Mouse (Mus musculus) megakaryocyte, embryonic 14.5 days (primary cell): ENCODE results near the gene Ttll6. TPM values are rescaled to one million over a fixed set of nuclear protein-coding genes. Genes with fewer than 3 reads are reported as not detected.
"Not testable (repeated sequence)": the region's sequence is repeated elsewhere in the genome, so short reads cannot be mapped to it uniquely, and the experiment has no call there.

Experiments used
- H3K27me3 ChIP-seq: replicated peaks from 2 replicates; pipeline ENCODE3; 2012; ENCODE audit warnings: inconsistent platforms
- H3K36me3 ChIP-seq: replicated peaks from 2 replicates; pipeline ENCODE3; 2012; ENCODE audit warnings: low read length, inconsistent platforms, mixed read lengths
- H3K4me1 ChIP-seq: 2 replicates; pipeline ENCODE4 v1.6.1; 2012; ENCODE audit warnings: inconsistent platforms
- H3K4me3 ChIP-seq: replicated peaks from 2 replicates; pipeline ENCODE3; 2012; ENCODE audit warnings: moderate library complexity, mild to moderate bottlenecking, inconsistent platforms
- H3K9me3 ChIP-seq: 2 replicates; pipeline ENCODE4 v1.6.1; 2012; ENCODE audit warnings: inconsistent platforms
- FLI1 ChIP-seq: IDR thresholded peaks from 2 replicates; pipeline ENCODE4 v1.6.1; 2012; ENCODE audit warnings: low read length, inconsistent platforms, mixed read lengths
- GATA1 ChIP-seq: IDR thresholded peaks from 3 replicates; pipeline ENCODE4 v1.6.1; 2012; ENCODE audit warnings: mixed read lengths, low read length, inconsistent platforms, borderline replicate concordance
- polyA plus RNA-seq: library from polyadenylated mRNA; stranded (reverse); fragments of >175 nt; gene quantifications from 2 replicates; pipeline ENCODE4 v1.2.3, GENCODE M21; 2012; ENCODE audit warnings: low replicate concordance; ENCODE audit not compliant: insufficient read depth

Ttll6 gene
- polyA plus RNA-seq, 1 experiment = not detected

DNA sequence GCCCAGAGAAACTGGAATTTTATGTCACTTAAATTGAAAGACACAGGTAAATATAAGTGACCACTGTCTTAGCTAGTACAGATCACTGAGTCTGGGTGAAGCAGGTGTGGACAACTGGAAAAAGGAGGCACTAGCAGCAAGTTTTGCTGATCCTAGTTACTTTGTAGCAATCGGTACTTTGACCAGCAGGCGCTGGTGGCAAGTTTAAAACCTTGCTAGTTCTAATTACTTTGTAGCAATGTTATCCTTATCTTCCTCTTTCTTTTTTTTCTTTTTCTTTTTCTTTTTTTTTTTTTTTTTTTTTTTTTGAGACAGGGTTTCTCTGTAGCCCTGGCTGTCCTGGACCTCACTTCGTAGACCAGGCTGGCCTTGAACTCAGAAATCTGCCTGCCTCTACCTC is 17.5 kb upstream of the Ttll6 start:
- no peak for TF ChIP-seq FLI1
- Histone ChIP-seq H3K9me3 (no peaks in the 10 kb centered on the region), H3K4me1 (no peaks in the 10 kb centered on the region), H3K27me3 (peaks cover 27% of the 10 kb centered on the region), H3K36me3 (no peaks in the 10 kb centered on the region), H3K4me3 (no peak overlapping the region)

DNA sequence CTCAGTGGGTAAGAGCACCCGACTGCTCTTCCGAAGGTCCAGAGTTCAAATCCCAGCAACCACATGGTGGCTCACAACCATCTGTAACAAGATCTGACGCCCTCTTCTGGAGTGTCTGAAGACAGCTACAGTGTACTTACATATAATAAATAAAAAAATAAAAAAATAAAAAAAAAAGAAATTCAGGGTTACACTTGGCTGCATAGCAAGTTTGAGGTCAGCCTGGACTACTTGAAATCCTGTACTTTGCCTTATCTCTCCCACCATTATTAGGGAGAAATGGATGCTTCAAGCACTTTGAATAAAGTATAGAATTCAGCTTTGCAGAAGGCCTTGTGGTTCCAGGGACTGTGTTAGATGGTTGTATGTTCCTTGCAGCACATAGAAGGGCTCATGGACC is 16.7 kb upstream of the Ttll6 start:
- H3K4me1 ChIP-seq, H3K36me3 ChIP-seq, H3K4me3 ChIP-seq, H3K9me3 ChIP-seq: not testable (repeated sequence)
- peaks cover 30% of the 10 kb centered on the region for H3K27me3 ChIP-seq

DNA sequence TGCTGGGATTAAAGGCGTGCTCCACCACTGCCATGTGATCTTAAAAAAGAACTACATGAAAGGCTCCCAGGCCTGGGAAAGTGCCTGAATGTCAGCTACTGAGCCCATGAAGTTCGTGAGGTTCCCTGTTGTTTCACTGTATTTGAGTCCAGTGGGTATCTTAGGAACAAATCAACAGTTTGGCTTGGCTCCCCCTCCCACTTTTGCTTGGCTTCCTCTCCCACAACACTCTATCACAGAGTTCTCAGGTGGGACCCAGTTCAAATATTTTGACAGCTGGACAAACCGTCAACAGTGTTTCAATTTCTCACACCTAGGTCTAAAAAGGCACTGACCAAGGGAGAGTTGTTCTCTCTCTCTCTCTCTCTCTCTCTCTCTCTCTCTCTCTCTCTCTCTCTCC is 14.2 kb upstream of the Ttll6 start:
- TF ChIP-seq GATA1 (no peak), FLI1 (no peak)
- peaks cover 43% of the 10 kb centered on the region for H3K27me3 ChIP-seq
- H3K36me3 ChIP-seq = no peaks in the 10 kb centered on the region
- H3K9me3 ChIP-seq = no peaks in the 10 kb centered on the region
- H3K4me3 ChIP-seq = no peak overlapping the region
- peaks cover 4% of the 10 kb centered on the region for H3K4me1 ChIP-seq

DNA sequence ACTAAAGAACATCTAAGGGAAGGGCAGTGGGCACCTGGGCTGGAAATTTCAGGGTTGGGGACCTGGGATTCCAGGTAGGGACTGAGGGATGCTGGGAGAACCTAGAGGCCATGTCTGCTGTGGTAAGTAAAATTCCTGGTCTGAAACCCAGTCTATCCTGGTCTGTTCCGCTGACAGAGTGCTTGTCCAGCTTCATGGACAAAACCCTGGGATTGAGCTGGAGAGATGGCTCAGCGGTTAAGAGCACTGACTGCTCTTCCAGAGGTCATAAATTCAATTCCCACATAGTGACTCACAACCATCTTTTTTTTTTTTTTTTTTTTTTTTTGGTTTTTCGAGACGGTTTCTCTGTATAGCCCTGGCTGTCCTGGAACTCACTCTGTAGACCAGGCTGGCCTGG is 10.8 kb upstream of the Ttll6 start:
- not testable (repeated sequence) for H3K4me1 ChIP-seq, H3K36me3 ChIP-seq, H3K9me3 ChIP-seq, H3K4me3 ChIP-seq
- H3K27me3 ChIP-seq = peaks cover 55% of the 10 kb centered on the region

DNA sequence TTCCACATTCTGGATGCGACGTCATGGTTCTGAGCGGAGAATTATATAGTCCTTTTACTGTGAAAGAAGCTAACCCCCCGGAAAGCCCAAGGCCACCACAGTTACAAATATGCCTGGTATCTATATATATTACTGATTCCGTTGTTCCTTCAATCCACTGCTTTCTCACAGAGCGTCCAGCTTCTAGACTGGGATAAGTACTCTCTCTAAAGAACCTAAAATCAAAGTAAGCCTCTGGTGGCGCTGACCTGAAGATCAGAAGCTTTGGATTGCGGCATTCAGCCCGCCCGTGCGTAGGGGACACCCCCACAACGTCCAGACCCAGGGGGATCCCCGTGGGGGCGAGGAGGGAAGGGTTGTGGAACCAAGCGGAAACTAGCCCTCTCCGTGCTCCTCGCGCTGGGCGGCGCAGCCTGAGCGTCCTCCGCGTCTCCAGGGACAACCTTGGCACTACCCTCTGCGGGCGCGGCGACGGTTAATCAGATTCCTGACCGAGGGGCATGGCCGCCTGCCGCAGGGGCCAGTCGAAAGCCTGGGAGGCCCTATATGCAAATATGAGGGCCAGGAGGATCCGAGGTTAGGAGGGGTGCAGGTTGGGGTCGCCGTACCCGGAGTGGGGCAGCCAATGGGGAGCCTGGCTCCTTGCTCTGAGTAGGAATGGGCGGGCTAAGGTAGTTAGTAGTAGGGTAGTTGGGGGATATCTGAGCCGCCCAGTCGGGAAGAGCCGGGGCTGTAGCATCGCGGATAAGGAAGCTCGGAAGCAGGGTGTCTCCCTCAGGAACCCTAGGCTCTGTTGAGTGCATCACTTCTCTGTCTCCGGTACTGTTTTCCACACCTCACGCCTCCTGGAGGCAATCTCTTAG is 9.3 kb upstream of the Ttll6 start:
- Histone ChIP-seq H3K27me3 (peaks cover 62% of the 10 kb centered on the region), H3K9me3 (no peaks in the 10 kb centered on the region), H3K36me3 (no peaks in the 10 kb centered on the region), H3K4me3 (peak overlapping the region; percentile 72), H3K4me1 (peaks cover 8% of the 10 kb centered on the region)
- TF ChIP-seq GATA1 (no peak), FLI1 (no peak)

DNA sequence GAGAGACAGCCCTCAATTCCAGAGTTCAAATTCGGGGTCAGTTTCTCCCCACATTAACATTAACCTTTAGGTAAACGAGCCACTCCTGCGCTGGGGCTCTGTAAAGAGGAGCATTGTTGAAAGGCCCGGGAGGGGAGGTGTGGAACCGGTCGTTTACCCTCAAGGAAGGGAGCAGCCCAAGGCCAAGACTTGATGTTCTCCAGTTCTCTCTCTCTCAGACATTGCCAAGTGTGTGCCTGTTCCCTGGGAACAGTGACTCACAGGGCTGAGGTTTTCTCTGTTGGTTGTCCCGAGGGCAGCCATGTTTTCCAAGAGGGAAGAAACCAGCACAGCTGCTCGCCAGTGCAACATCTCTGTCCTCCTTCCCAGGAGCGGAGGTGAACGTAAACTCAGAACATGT is 3.0 kb upstream of the Ttll6 start:
- Histone ChIP-seq H3K4me3 (no peak overlapping the region), H3K36me3 (no peaks in the 10 kb centered on the region), H3K4me1 (peaks cover 6% of the 10 kb centered on the region), H3K27me3 (peaks cover 60% of the 10 kb centered on the region), H3K9me3 (no peaks in the 10 kb centered on the region)
- TF ChIP-seq GATA1 (no peak), FLI1 (no peak)

DNA sequence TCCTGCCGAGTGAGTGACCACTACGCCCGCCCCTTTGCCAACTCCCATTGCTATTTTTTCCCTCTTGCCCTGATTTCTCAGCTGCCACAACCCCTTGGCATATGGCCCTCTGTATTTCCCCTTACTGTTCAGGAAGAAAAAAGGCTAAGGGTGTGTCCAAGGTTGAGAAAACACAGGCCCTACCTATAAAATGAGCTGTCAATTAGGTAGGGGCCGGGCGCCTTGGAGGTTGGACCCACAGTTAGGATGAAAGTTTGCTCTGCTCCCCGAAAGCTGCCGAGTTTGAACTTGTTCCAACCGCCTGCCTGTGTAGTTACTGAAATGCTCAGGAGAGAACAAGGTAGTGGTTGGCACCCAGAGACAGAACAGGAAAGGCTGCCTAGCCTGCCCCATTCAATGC is 2.3 kb downstream of the Ttll6 start:
- TF ChIP-seq FLI1 = no peak
- TF ChIP-seq GATA1 = no peak
- peaks cover 66% of the 10 kb centered on the region for H3K27me3 ChIP-seq
- no peak overlapping the region for H3K4me3 ChIP-seq
- H3K9me3 ChIP-seq = no peaks in the 10 kb centered on the region
- H3K4me1 ChIP-seq = peaks cover 6% of the 10 kb centered on the region
- H3K36me3 ChIP-seq = no peaks in the 10 kb centered on the region

DNA sequence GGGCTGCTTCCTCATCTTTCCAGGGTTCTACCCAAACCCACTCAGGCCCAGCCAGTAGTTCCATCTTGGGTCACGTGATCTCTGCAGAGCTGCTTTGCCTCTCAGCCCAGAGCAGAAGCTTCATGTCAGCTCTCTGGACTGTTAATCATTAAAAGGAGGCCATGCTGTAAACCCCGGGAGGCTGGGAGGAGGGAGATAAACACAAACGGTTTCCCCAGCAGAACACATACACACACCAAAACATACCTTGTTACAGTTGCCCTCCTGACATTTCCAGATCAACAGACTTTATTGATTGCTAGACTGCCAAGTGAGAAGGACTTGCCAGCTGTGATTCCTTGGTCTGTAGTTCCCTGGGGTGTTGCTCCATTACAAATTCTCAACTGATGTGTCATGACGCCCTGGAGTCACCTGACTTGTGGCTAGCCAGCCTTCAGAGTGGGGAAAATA is 7.2 kb downstream of the Ttll6 start:
- Histone ChIP-seq H3K9me3 (no peaks in the 10 kb centered on the region), H3K36me3 (no peaks in the 10 kb centered on the region), H3K27me3 (peaks cover 72% of the 10 kb centered on the region), H3K4me1 (no peaks in the 10 kb centered on the region), H3K4me3 (no peak overlapping the region)
- TF ChIP-seq GATA1 = no peak
- no peak for TF ChIP-seq FLI1

DNA sequence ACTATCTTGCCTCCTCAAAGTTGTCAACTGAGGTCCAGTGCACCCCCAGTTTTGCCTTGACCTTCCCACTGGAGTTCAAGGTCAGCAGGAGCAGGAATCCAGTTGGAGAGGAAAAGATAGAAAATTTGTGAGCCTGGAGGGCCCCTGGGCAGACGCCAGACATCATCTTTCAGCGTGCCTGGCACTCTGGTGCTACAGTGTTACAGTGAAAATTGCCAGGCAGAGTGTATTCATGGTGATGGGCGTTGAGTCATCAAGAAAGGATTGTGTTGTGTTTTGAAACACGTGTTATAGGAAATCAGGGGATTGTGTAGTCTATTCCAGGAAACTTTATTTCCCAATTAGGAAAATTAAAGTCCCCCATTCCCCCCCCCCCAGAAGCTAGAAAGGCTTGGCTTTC is 10.2 kb downstream of the Ttll6 start:
- no peaks in the 10 kb centered on the region for H3K36me3 ChIP-seq
- H3K4me3 ChIP-seq = no peak overlapping the region
- no peaks in the 10 kb centered on the region for H3K4me1 ChIP-seq
- H3K9me3 ChIP-seq = peaks cover 2% of the 10 kb centered on the region; the same call in 1 of the 2 replicates
- TF ChIP-seq FLI1 (no peak), GATA1 (no peak)
- peaks cover 83% of the 10 kb centered on the region for H3K27me3 ChIP-seq

DNA sequence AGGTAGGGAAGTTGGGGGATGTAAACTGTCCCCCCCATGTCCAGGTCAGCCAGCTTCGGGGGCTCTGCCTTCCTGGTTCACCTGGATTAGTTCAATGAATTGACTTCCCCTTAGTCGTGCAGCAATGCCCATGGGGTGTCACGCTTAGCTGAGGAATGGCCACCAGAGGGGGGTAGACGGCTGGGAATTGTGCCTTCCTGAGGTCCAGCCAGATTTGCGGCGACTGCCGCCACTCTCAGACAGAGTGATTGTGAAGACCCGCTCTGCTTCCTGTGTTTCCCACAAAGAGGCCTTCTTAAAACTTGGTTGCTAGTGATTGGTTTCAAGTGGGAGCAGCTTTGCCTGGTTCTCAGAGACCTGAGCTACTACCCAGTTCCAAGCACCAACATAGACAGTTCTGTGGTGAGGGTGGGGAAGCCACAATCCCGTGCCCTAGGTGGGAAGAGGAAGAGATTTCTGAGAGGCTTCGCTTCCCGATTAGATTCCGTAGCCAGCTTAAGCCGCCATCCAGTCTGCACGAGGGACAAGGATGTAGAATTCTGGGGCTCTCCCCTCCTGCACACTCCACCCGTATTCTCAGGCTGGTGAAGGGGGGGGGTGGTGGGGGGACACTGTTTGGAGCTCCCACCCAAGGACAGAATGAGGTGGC is 12.2 kb downstream of the Ttll6 start:
- TF ChIP-seq FLI1 = no peak
- TF ChIP-seq GATA1 = no peak
- H3K4me3 ChIP-seq = no peak overlapping the region
- H3K4me1 ChIP-seq = no peaks in the 10 kb centered on the region
- peaks cover 4% of the 10 kb centered on the region; the same call in 1 of the 2 replicates for H3K9me3 ChIP-seq
- H3K36me3 ChIP-seq = no peaks in the 10 kb centered on the region
- peaks cover 83% of the 10 kb centered on the region for H3K27me3 ChIP-seq

DNA sequence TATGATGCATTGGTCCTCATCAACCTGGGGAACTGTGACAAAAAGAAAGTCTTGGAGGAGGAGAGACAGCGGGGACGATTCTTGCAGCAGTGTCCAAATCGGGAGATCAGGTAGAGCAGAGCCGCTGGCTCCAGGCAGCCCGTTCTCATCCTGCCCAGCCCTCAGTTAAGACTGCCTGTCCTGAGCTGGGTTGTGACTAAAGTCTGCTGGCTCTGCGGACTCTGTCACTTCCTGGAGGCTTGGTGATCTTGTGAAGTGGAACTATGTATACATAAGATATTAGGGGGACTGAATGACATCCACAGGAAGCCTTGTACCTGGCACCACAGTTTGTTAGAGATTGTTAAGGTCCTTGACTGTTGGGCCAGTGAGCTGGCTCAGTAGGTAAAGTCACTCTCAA is 13.9 kb downstream of the Ttll6 start:
- no peak for TF ChIP-seq FLI1
- no peak for TF ChIP-seq GATA1
- H3K27me3 ChIP-seq = peaks cover 85% of the 10 kb centered on the region
- peaks cover 4% of the 10 kb centered on the region; the same call in 1 of the 2 replicates for H3K9me3 ChIP-seq
- H3K4me3 ChIP-seq = no peak overlapping the region
- H3K4me1 ChIP-seq = no peaks in the 10 kb centered on the region
- no peaks in the 10 kb centered on the region for H3K36me3 ChIP-seq
